Mouse (Mus musculus) hindbrain, embryonic 14.5 days (tissue): ENCODE results near the gene Avil. TPM values are rescaled to one million over a fixed set of nuclear protein-coding genes. Genes with fewer than 3 reads are reported as not detected.

Experiments used
- ATAC-seq: fragments of 200-750 bp; cut with Nextera tagmentation; 2 replicates; pipeline ENCODE4 v1.8.0; 2017; ENCODE audit warnings: moderate number of reproducible peaks, mild to moderate bottlenecking, moderate TSS enrichment, moderate library complexity; ENCODE audit not compliant: low FRiP score
- DNase-seq: peaks from one replicate; pipeline ENCODE4 v3.0.0-alpha.2; 2015; ENCODE audit warnings: low spot score
- H3K27ac ChIP-seq: fragments of 300-500 bp; sonication (generic); 2 replicates; pipeline ENCODE4 v1.5.1; 2014; ENCODE audit warnings: mild to moderate bottlenecking, moderate library complexity
- H3K27me3 ChIP-seq: fragments of 300-500 bp; sonication (generic); 2 replicates; pipeline ENCODE4 v1.6.1; 2014; ENCODE audit warnings: mild to moderate bottlenecking, low read length, mixed read lengths; ENCODE audit not compliant: control insufficient read depth, insufficient read depth
- H3K36me3 ChIP-seq: fragments of 300-500 bp; sonication (generic); replicated peaks from 2 replicates; pipeline ENCODE4 v1.6.1; 2014; ENCODE audit not compliant: control insufficient read depth, insufficient read depth
- H3K4me1 ChIP-seq: fragments of 300-500 bp; sonication (generic); replicated peaks from 2 replicates; pipeline ENCODE4 v1.6.1; 2014; ENCODE audit warnings: antibody characterized with exemption, low read length, mixed read lengths; ENCODE audit not compliant: control insufficient read depth, insufficient read depth
- H3K4me2 ChIP-seq: fragments of 300-500 bp; sonication (generic); replicated peaks from 2 replicates; pipeline ENCODE4 v1.6.1; 2014; ENCODE audit warnings: mild to moderate bottlenecking, moderate library complexity
- H3K4me3 ChIP-seq: fragments of 300-500 bp; sonication (generic); replicated peaks from 2 replicates; pipeline ENCODE4 v1.5.1; 2014; ENCODE audit warnings: mild to moderate bottlenecking, low read length
- H3K9ac ChIP-seq: fragments of 300-500 bp; sonication (generic); 2 replicates; pipeline ENCODE4 v1.6.1; 2014
- H3K9me3 ChIP-seq: fragments of 300-500 bp; sonication (generic); 2 replicates; pipeline ENCODE4 v1.6.1; 2016; ENCODE audit warnings: low read length; ENCODE audit not compliant: control insufficient read depth
- WGBS: fragments of 180-500 bp; shearing (Covaris S2); extraction: QIAGEN DNeasy Blood & Tissue Kit; methylation state at CpG from one replicate; pipeline ENCODE4 v1.1.7; 2014; 5-methylcytosine and 5-hydroxymethylcytosine counted together
- microRNA counts: library from miRNA; unstranded; fragments of <30 nt; microRNA quantifications from one replicate; lab custom pipeline; 2016
- microRNA-seq: library from miRNA; unstranded; fragments of <30 nt; microRNA quantifications from one replicate; pipeline ENCODE4, GENCODE M21; 2016
- polyA plus RNA-seq: library from polyadenylated mRNA; unstranded; fragments of >200 nt; fragmentation: Nextera tagmentation; extraction: Ambion mirVana; gene quantifications from 2 replicates; pipeline ENCODE4 v1.2.1, GENCODE M21; 2014

The Avil gene
- polyA plus RNA-seq, 1 experiment from 2014 or later, result 0.60 TPM

GRCm38 (mm10) chr10:127066519-127067018 lies 66.1 kb downstream of the Avil start:
- 89% methylated on average over 14 of the region's 14 CpGs for WGBS
- H3K9ac ChIP-seq, result no peak overlapping the region
- H3K9me3 ChIP-seq, result no peaks in the 10 kb centered on the region
- H3K27me3 ChIP-seq, result no peaks in the 10 kb centered on the region
- no peak overlapping the region for H3K4me2 ChIP-seq
- H3K36me3 ChIP-seq, result peaks cover 45% of the 10 kb centered on the region
- ATAC-seq (no peak), DNase-seq (no peak)
- peaks cover 36% of the 10 kb centered on the region for H3K4me1 ChIP-seq
- no peak overlapping the region for H3K4me3 ChIP-seq
- H3K27ac ChIP-seq, result no peak overlapping the region

GRCm38 (mm10) chr10:127068360-127069038 lies 68.0 kb downstream of the Avil start:
- ATAC-seq (no peak), DNase-seq (no peak)
- Histone ChIP-seq H3K36me3 (peaks cover 45% of the 10 kb centered on the region), H3K4me1 (peaks cover 28% of the 10 kb centered on the region), H3K27ac (peak overlapping the region; percentile 93; the same call in 1 of the 2 replicates), H3K27me3 (no peaks in the 10 kb centered on the region), H3K4me2 (peak overlapping the region; percentile 73), H3K4me3 (peak overlapping the region; percentile 57; the same call in 1 of the 2 replicates), H3K9ac (peak overlapping the region; percentile 71; the same call in 1 of the 2 replicates), H3K9me3 (no peaks in the 10 kb centered on the region)
- 83% methylated on average over 9 of the region's 9 CpGs for WGBS

- Histone ChIP-seq H3K9me3 (no peaks in the 10 kb centered on the region), H3K27me3 (no peaks in the 10 kb centered on the region), H3K4me2 (peak overlapping the region; percentile 73), H3K27ac (peak overlapping the region; percentile 93), H3K4me1 (peaks cover 27% of the 10 kb centered on the region), H3K36me3 (peaks cover 45% of the 10 kb centered on the region), H3K4me3 (peak overlapping the region; percentile 57), H3K9ac (peak overlapping the region; percentile 71)
- ATAC-seq, result peak; percentile 84
- peak; percentile 77 for DNase-seq
- WGBS, result 8% methylated on average over 30 of the region's 30 CpGs
These were observed 69.0 kb downstream of the Avil start for GRCm38 (mm10) chr10:127069281-127070189.

MicroRNAs within 50 kb of the gene (microRNA counts, 519-probe panel; counts per million panel counts)
- microRNA mmu-miR-26a (lab: Ali Mortazavi, UCI) (4,182 counts per million, percentile 33 among the panel's probes with 10 or more counts), microRNA mmu-miR-546 (lab: Ali Mortazavi, UCI) (not detected)

Small RNA genes lying within 50 kb of the gene (microRNA-seq; reads per million reads assigned to microRNA genes)
- gene Mir26a-2 (29.5 reads per million, percentile 38 among the genes with 10 or more reads in this experiment), gene Mir546 (not detected)

Other genes with a start within 250 kb of the Avil start
- 15.9 and 16.5 TPM in 2 replicates for gene Atp23, start 99.4 kb upstream of the Avil start, polyA plus RNA-seq
- gene Ctdsp2, start 22.0 kb upstream of the Avil start, polyA plus RNA-seq, result 22.9 and 25.0 TPM in 2 replicates
- gene Tsfm, start 30.1 kb downstream of the Avil start, polyA plus RNA-seq, result 59.1 and 65.0 TPM in 2 replicates
- 19.5 and 22.1 TPM in 2 replicates for gene Mettl1, start 40.7 kb downstream of the Avil start, polyA plus RNA-seq
- 0.13 and 0.25 TPM in 2 replicates for gene Eef1akmt3, start 40.8 kb downstream of the Avil start, polyA plus RNA-seq
- gene Cyp27b1, start 47.5 kb downstream of the Avil start, polyA plus RNA-seq, result 0.08 TPM in 1 of 2 replicates, not detected in the other
- gene March9, start 59.5 kb downstream of the Avil start, polyA plus RNA-seq, result 12.0 and 12.9 TPM in 2 replicates
- 764 and 784 TPM in 2 replicates for gene Cdk4, start 62.8 kb downstream of the Avil start, polyA plus RNA-seq
- 54.4 and 83.3 TPM in 2 replicates for gene Tspan31, start 69.6 kb downstream of the Avil start, polyA plus RNA-seq
- 6.7 and 8.2 TPM in 2 replicates for gene Agap2, start 74.6 kb downstream of the Avil start, polyA plus RNA-seq
- 78.1 and 83.0 TPM in 2 replicates for gene Os9, start 120.4 kb downstream of the Avil start, polyA plus RNA-seq
- 73.7 and 79.1 TPM in 2 replicates for gene B4galnt1, start 164.5 kb downstream of the Avil start, polyA plus RNA-seq
- 0.94 and 0.99 TPM in 2 replicates for gene Slc26a10, start 179.9 kb downstream of the Avil start, polyA plus RNA-seq
- 23.5 and 25.5 TPM in 2 replicates for gene Arhgef25, start 189.4 kb downstream of the Avil start, polyA plus RNA-seq
- 223 and 231 TPM in 2 replicates for gene Dtx3, start 195.0 kb downstream of the Avil start, polyA plus RNA-seq
- gene Pip4k2c, start 210.9 kb downstream of the Avil start, polyA plus RNA-seq, result 16.8 and 17.1 TPM in 2 replicates